Mouse (Mus musculus) lung, postnatal 0 days (tissue): ENCODE data around the gene Nt5c.

ENCODE experiments used
- CTCF ChIP-seq: IDR thresholded peaks from 2 replicates; pipeline ENCODE4 v1.5.1; 2016; ENCODE audit warnings: antibody characterized with exemption, mild to moderate bottlenecking
- EP300 ChIP-seq: IDR thresholded peaks from 2 replicates; pipeline ENCODE4 v1.6.1; 2016; ENCODE audit warnings: antibody characterized with exemption, mild to moderate bottlenecking, control low read depth

GRCm38 (mm10) chr11:115464851-115465250 is 26.8 kb downstream of the Nt5c start:
- TF ChIP-seq CTCF (no peak), EP300 (no peak)
